Mouse (Mus musculus) megakaryocyte, adult 5-6 weeks (primary cell): ENCODE results near the gene Stx1a. TPM values are rescaled to one million over a fixed set of nuclear protein-coding genes. Genes with fewer than 3 reads are reported as not detected.
"Not testable (repeated sequence)": the region's sequence is repeated elsewhere in the genome, so short reads cannot be mapped to it uniquely, and the experiment has no call there.

Experiments used
- ATAC-seq: 2 replicates; pipeline ENCODE4 v1.8.0; 2016; ENCODE audit warnings: mild to moderate bottlenecking, inconsistent platforms; ENCODE audit not compliant: poor library complexity, severe bottlenecking
- total RNA-seq, 2 experiments: library from RNA; stranded (forward) in 1 of 2; stranded (reverse) in 1 of 2; fragments of 153-499, 151-499 nt in 1 of 2; fragments of 221-1000, 200-1000 nt in 1 of 2; gene quantifications; 2 replicates each; pipeline versions ENCODE4 v1.2.3 to v1.2.4; 2015 to 2017

The Stx1a gene
- total RNA-seq, 2 experiments from 2014 or later: 0.09 TPM; not detected in 1

DNA sequence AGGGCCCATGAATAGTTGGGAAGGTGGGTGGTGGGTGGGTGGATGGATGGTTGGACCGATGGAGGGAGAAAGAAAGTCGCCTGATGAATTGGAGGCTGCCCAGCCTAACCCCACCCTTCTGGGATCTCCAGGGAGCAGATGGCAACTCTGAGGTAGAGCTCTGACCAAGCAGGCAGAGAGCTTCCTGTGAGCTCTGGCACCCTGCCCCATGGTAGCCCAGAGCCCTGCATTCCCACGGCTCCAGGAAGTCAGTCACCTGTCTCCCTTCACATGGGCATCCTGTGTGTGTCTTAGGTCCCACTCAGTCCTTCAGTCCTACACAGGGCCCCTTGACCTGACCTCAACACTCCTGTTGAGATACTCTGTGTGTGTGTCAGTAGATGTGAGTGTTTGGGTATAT, 14.7 kb downstream of the Stx1a start:
- no peak for ATAC-seq

DNA sequence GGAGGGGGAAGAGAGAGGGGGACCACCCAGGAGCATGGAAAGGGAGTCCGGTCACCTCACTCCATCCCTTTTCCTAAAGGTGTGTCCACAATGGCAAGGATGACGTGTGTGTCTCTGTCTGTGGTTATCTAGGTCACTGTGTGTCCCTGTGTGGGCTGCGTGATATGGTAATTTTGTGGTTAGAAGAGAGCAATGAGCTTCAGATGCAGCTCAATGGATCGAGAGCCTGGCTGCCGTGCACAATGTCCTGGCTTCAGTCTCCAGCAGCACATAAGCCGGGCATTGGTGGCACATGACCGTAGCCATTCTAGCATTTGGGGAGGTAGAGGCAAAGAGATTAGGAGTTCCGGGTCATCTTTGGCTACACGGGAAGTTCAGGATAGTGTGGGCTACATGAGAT, 16.3 kb downstream of the Stx1a start:
- ATAC-seq: no peak

DNA sequence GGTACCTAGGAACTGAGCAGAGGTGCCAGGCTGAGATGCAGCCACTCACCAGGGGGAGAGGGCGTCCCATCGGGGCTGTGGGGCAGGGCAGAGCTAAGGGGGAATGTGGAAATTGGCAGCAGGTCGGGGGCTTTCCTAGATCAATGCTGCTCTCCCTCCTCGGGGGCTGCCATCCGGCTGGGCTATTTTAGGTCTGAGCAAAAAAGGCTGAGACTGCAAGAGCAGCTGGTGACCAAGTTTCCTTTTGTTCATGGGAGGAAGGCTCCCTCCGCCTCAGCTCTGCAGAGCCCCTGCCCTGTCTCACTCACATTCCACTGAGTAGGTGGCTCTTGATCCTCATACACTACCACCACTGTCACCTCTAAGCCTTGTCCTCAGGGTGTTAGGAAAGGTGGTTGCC, 16.8 kb downstream of the Stx1a start:
- ATAC-seq: no peak

DNA sequence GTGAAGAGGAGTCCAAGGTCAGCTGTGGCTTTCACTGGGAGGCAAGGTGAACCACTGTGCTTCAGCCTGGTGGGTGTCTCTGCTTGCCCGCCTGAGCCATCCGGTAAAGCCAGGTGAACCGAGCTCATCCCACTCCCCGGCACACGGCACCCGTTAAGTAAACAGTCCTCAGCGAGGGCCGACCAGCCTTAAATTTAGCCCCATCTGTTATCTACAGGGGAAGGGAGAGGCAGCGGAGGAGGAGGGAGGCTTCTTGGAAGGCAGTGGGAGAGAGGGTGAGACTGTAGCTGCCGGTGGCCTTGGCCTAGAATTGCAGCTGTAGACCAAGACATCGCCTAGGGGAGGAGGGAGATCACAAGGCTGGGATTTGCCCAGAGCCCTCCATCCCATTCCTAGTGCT, 17.5 kb downstream of the Stx1a start:
- no peak for ATAC-seq

DNA sequence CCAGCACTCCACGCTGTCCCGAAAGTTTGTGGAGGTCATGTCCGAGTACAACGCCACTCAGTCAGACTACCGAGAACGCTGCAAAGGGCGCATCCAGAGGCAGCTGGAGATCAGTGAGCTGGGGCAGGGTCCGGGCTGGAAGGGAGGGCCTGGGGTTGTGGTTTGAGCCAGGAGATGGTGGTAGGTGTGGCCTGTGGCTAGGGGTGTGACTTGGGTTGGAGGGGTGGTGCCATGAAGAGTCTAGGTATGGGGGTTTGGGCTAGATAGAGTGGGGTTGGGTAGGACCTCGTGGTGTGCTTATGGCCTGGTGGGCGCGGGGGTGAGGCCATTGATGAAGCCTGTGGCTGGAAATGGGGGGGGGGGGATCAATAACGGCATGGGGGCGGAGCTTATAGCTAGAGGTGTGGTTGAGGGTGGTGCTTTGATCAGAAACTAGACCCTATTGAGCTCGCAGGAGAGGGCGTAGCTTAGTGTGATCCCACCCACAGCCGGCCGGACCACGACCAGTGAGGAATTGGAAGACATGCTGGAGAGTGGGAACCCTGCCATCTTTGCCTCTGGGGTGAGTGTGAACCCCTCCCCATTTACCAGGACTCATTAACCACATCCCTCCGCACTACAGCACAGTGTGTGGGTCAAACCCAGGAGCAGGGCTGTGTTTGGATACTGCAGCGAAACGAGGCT, 19.0 kb downstream of the Stx1a start:
- ATAC-seq: no peak

DNA sequence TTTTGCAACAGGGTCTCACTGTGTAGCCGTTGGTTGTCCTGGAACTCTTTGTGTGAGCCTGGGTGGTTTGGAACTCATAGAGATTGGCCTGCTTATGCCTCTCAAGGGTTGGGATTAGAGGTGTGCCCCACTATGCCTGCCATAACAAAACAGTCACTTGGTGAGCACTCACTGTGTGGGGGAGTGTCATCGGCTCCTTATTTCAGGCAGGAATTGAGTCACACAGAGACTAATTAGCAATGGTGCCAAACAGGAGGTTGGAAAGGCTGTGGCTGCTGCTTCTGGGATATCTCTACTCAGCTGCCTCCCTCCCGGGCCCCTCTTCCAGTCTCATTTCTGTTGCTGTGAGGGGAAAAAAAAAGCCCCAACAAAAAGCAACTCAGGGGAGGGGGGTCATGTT, 21.3 kb downstream of the Stx1a start:
- no peak for ATAC-seq

DNA sequence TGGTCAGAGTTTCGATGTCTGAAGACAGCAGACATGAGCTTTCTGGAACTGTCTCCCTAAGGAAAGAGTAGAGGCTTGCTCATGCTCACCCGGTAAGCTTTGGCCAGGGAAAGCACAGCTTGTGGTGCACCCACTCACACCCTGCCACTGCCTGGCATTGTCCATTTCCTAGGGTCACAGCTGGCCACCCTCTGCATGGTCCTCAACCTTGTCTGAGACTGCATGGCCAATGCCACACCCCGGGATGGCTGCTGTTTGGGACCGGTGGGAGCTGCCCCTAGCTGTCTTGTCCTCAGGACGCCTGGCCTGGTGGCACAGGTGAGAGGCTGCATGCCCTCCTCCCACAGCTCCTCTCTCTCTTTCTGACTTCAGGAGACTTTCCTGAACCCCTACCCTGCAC, 25.3 kb downstream of the Stx1a start:
- no peak for ATAC-seq

DNA sequence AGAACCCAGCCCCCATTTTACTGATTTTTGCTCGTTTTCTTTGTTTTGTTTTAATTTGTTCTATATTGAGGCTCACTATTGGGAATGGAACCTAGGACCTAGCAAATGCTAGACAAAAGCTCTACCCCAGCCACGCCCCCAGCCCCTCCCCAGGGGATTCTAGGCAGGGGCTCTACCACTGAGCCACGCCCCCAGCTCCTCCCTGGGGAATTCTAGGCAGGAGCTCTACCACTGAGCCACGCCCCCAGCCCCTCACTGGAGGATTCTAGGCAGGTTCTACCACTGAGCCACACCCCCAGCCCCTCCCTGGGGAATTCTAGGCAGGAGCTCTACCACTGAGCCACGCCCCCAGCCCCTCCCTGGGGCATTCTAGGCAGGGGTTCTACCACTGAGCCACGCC, 26.0 kb downstream of the Stx1a start:
- ATAC-seq: not testable (repeated sequence)

DNA sequence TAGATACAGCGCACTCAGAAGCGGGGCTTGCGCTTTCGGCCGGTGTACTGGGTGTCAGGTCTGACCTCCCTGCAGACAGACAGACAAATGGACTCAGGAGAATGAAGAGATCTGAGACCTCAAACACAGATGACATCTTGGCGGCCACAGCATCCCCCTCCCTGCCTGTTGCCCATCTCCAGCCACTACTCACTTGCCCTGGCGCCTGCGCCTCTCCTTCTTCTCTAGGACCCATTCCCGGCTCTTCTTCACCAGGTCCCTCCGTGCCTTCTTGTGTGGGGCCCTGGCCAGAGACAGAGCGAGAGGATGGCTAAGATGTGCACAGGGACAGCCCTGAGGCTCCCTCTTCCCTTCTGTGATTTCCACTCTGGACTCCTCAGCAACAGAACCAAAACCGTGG, 30.1 kb downstream of the Stx1a start:
- no peak for ATAC-seq

DNA sequence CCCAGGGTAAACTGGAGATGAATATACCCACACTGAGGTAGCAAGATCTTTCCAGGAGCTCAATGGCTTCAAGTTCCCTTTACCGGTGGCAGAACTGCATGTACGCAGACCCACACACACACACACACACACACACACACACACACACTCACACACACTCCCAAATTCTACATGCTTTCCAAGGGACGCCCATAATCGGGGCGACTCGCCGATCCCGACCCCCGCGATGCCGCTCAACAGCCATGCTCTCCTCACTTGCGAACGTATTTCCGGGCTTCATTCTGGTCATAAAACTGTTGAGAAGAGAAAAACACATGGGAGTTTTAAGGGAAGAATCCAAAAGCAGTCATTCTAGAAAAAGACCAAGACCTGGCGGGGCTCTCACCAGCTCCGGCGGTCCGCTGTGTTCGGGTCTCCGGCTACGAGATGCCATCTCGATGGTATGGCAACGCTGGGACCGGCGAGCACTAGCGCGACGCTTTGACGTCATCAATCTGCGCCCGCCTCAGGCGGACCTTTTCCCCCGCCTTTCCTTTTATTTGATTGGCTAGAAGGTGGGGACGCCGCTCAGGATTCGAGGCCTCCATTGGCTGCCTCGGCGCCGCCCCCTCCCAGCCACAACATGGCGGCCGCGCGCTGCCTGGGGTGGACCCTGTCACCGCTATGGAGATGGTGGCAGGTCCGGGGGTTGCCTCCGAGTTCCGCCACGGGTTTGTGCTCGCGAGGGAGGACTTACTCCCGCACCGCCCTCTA, 40.5 kb downstream of the Stx1a start, which contains the start of gene Dnajc30:
Gene Dnajc30 (plus strand): TSS at position 574 of the 753 bp plus-strand sequence.
- peak; percentile 98 for ATAC-seq

DNA sequence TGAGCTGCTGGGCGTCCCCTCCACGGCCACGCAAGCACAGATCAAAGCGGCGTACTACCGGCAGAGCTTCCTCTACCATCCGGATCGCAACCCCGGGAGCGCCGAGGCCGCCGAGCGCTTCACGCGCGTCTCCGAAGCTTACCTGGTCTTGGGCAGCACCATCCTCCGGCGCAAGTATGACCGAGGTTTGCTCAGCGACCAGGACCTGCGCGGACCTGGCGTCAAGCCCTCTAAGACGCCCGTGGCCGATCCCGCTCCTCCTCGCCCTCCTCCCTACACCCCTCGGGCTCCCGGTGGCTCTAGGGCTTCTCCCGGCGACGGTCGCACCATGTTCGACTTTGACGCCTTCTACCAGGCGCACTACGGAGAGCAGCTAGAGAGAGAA, 41.1 kb downstream of the Stx1a start:
- peak; percentile 59; the same call in 1 of the 2 replicates for ATAC-seq

DNA sequence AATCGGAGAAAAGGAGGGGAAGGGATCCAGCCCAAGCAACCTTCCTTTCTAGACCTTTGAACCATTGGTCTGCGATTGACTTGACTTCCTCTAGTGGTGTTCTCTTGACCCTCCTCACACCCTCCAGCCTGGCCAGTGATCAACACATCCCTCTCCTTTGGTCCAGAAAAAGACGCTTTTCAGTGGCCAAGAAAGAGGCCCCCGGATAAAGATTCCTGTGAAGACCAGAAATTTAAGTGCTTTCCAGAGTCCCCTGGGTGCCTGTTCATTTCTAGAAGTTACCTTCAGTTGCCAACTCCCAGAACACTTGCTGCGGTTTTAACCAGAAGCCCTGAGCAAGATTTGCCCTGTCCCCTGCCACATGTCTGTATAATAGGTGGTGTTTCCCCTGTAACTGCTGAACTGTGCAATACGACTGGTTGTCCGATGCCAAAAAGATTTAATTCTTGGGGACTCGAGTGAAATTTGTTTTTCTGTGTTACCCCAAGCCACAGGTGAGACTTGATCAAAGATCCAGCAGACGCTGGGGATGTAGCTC, 41.7 kb downstream of the Stx1a start, which contains the start of gene Bud23:
Gene Bud23 (minus strand): TSS at position 51 of the 538 bp plus-strand sequence.
- not testable (repeated sequence) for ATAC-seq

DNA sequence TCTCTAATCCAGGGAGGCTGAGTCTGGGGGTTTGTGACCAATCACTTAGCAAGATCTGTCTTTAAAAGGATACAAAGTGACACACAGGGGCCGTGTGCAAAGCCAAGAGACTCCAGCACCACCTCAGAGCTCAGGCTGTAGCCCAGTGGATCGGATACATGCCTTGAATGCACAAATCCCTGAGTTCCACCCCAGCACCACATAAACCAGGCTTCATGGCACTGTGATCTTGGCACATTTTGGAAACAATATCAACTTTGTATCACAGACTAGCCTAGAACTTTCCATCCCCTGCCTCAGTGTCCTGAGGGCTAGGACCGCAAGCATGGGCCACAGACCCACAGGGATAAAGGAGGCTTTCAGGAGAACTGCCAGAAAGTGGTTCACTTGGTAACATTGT, 42.7 kb downstream of the Stx1a start:
- no peak for ATAC-seq

DNA sequence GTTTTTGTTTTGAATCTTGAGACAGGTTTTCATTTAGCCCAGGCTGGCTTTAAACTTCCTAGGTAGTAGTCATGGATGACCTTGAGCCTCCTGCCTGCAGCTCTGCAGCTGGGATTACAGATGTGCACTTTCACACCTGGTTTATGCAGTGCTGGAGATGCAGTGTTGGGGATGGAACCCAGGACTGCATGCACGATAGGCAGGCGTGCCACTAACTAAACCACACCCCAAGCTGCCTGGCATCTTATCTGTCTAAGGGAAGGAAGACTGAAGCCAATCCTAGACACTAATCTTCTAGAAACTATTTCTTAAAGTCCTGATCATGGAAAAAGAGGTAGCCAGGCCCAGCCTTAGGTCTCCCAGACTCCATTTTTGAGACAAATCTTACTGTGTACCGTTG, 47.2 kb downstream of the Stx1a start:
- ATAC-seq: no peak

DNA sequence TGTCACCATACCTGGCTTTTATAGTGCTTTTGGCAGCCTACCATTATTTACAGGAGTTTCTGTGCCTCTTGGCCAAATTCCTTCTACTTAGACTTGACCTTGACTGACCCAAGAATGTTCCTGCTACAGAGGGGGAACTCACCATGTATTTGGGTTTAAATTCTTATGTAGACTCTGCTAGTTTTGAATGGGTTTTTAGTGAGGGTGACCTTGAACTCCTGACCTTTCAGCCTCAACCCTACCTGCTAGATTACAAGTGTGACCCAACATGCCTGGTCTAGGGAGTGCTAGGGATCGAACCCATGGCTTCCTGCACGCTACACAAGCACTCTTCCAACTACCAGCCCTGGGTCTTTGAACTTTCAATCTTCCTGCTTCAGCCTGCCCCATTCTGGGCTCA, 48.8 kb downstream of the Stx1a start:
- no peak for ATAC-seq

DNA sequence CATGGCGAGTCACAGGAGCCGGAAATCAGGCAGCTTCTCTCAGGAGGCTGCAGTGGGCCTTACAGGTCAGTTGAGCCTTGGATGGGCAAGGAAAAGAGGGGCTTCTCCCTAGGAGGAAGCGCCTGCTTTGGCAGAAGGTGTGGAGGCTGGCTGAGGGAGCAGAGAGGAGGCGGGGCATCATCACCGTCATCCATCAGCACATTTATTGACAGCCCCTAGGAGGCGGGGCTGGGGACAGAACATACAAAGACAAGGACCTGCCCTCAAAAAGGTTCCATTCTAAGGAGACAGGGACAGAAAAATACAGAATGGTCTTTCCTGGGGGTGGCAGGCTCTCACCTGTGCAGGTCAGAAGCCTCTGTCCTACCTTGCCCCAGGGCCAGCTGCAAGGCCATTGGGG, 49.4 kb downstream of the Stx1a start:
- no peak for ATAC-seq

DNA sequence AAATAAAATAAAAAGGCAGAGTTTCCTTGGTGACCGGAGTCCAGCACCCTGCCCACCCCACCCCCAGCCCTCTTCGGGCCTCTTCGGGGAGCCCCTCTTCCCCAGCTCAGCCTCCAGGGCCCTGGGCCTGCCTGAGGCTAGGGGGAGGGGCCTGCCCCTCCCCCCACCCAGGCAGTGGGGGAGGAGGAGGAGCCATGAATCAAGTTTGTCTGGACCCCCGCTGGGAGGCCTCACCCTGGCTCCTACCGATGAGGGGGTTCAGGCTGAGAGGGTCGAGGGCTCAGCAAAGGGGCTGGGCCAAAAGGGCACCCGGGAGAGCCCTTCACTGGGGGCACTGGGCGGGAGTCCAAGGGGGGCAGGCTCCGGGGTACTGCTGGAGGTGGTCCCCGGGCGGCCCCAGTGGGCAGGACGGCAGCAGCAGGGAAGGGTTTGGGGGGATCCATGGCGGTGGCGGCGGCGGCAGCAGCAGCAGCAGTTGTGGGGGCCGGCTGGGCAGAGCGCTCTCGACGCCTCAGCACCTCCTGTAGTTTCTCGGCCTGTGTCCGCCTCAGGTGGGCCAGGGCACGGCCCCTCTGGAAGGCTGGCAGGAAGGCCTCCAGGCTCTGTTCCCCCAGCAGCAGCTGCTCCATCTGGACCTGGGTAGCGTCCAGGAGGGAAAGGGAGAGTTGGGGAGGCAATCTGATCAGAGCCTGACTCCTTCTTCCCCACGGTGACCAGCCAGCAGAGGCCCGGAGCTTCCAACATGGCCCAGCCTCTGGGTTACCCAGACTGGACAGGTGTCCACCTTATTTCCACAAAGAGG, 50.3 kb downstream of the Stx1a start:
- no peak for ATAC-seq

DNA sequence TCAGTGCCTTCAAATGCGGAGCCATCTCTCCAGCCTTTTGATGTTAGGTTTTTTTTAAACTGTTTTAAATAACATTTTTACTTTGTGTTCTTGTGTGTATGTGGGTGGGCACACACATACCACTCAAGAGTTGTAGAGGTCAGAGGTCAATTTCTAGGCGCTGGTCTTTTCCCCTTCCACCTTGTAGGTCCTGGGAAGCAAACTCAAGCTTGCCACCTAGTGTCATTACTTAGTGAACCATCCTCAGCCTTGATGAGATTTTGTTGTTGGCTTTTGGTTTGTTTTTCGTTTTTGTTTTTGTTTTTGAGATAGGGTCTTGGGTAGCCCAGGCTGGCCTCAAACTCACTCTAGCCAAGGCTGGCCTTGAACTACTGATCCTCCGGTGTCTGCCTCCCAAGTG, 52.4 kb downstream of the Stx1a start:
- no peak for ATAC-seq

DNA sequence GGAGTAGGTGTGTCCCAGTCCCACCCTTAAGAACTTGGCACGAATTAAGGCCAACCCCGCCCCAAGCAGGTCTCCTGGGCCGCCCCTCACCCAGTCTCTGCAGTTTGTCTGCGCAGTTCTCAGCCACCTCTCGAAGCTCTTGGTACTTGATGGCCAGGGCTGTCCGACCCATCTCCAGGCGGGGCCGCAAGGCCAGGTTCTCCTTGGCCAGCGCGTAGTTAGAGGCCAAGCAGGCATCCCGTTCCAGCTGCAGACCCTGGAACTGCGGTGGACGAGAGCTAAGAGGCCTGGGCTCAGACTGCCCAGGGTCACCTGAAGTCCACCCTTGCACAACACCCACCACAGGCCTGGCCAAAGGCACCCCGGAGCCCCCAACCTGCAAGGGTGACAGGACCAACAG, 53.1 kb downstream of the Stx1a start:
- ATAC-seq: no peak

DNA sequence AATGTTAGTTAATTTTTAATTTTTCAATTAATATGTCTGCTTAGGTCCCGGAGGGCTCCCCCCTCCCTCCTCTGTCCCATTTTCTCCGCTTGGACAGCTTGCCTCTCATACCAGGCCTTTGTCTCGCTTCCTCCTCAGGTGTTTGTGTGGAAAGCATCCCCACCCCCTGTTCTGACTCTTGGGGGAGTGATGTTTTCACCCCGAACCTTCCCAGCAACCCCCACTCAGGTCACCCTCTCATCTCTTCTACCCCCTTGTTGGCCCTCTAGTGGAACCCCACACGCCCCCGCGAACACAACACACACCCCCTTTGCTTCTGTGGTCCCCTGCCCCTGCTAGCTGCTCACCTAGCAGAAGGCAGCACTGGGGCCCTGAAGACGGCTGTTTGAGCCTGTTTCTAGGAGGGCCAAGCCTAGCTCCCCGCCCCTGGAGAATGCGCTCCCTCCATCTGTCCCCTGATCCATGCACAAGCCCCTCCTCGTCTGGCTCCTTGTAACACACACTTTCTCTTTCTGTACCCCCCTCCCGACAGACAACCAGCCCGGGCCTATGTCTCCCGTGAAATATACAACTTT, 53.7 kb downstream of the Stx1a start:
- no peak for ATAC-seq
